Mouse (Mus musculus): ENCODE data around the gene 9930022D16Rik. TPM values are rescaled to one million over a fixed set of nuclear protein-coding genes. Genes with fewer than 3 reads are reported as not detected.

9930022D16Rik gene
- total RNA-seq, 1 experiment from 2014 or later = 1.6 TPM

DNA sequence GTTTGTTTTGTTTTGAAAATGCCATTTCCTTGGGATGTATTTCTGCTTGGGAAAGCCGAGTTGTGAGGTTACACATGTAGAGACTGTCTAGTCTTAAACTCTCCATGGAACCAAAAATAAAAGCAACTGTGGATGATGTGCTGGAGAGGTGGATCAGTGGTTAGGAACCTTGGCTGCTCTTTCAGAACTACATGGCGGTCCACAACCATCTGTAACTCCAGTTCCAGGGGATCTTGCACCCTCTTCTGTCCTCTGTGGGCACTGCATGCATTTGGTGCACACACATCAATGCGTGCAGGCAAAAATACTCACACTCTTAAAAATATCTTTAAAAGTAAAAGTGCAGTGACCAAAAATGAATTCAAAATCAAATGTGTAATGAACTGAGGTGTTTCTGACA is 27.4 kb downstream of the 9930022D16Rik start:
- ATAC-seq (replicated peaks; ENCODE audit: insufficient number of reproducible peaks, low FRiP score, low TSS enrichment, poor library complexity, severe bottlenecking) = peak; percentile 45; the same call in 1 of the 2 replicates

DNA sequence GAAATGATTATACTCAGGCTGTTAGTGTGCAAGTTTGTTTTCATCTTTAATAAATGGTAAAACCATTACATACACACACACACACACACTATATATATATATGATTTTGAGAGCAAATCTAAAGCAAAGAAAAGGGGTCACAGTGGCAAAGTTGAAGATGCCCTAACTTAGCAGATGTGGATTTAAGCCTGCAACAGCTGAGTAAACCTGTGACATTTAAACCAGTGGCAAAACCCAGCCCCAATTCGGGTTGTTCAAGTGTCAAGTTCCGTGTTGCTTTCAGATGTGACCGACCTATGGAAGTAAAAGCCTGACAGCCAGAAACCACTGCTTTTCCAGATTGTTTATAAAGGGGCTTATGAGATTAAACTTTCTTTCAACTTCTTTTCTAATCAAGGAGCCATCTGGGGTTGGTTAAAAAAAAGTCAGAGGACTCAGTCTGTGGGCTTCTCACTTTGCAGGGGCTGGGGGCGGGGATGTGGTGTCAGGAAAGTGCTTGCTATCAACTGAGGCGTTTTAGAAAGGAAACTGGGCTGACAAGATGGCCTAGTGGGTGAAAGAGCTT is 28.5 kb downstream of the 9930022D16Rik start:
- no peak for ATAC-seq (replicated peaks; ENCODE audit: insufficient number of reproducible peaks, low FRiP score, low TSS enrichment, poor library complexity, severe bottlenecking)

DNA sequence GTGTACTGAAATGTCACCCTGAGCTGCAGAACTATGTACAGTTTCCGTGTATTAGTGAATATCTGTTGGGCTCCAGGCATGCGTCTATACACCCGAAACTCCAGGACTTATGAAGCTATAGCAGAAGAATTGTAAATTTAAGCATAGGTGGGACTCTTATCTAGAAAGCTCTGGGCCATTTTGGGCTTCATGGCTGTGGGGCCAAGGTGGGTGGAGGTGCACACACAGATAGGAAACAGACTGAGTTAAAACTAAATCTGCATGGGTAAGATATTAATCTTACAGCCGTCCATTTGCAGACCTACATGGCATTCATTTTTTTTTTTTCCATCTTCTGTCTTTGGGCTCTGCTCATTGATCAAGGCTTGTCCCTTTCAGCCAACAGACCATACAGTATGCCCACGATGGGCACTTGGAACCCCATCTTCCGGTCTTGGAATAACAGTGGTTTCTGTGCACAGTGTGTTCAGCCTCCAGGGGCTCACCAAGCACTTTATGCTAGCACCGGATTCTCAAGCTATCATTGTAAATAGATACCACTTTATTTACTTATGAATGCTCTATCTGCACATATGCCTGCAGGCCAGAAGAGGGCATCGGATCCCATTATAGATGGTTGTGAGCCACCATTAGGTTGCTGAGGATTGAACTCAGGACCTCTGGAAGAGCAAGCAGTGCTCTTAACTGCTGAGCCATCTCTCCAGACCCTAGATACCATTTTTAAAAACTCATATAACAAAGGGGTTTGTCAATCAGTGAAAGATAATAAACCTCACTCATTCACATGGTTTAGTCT is 29.9 kb downstream of the 9930022D16Rik start:
- no peak for ATAC-seq (replicated peaks; ENCODE audit: insufficient number of reproducible peaks, low FRiP score, low TSS enrichment, poor library complexity, severe bottlenecking)

DNA sequence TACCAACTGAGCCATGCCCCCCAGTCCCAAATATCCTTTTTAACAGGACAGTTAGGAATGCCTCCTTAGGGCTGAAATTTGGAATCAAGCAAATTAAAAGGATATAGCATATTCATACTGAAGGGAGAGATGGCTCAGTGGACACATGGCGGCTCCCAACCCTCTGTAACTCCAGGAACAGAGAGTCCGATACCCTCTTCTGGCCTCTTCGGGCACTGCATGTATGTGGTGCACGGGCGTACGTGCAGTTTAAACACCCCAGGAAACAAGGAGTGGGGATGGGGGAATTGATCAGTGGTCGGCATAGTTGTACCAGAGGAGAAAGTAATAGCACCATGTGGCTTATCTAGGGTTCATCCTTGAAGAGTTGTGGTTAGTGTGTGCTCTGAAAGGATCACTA is 30.9 kb downstream of the 9930022D16Rik start:
- no peak for ATAC-seq (replicated peaks; ENCODE audit: insufficient number of reproducible peaks, low FRiP score, low TSS enrichment, poor library complexity, severe bottlenecking)

DNA sequence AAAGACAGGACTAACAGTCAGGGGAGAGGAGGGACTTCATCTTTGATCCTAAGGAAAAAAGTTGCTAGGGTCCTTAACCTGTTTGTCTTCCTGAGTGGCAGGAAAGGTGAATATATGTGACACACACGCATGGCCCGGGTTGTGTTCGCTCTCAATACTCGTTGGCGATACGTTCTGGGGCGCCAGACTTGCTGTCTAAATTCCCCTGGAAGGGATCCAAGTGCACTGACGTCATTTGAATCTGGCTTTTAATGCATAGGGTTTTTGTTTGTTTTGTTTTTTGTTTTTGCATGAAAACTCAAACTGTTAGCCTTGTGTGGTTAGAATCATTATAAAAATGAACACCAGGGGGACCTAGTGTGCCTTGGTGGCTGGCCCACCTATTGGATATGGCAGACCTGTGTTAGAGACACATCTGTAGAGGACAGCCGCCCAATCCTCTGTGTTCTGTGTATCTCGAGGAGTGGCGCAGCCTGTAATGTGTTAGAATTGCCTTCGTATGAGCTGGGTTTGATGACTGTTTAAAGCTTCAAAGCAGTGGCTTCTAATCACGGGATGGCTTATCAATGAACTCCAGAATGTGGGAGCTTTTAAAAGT is 31.8 kb downstream of the 9930022D16Rik start:
- no peak for ATAC-seq (replicated peaks; ENCODE audit: insufficient number of reproducible peaks, low FRiP score, low TSS enrichment, poor library complexity, severe bottlenecking)

DNA sequence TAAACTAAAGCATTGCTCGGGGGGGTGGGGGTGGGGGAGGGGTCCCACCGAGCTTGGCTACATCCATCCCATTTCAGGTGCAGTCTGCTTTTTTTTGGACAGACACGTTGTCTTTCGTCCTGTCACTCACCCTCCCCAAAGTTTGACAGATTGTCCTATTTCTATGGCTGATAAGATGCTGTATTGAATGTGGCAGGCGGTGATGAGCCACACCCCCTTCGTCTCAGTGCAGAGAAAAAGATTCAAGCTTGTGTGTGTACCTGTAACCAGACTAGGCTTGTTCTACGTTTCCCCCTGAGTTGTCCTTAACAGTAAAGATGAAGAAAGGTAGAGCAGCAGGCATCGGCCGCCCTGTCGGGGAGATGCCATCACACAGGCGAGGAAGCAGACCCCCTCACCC is 37.5 kb downstream of the 9930022D16Rik start:
- no peak for ATAC-seq (replicated peaks; ENCODE audit: insufficient number of reproducible peaks, low FRiP score, low TSS enrichment, poor library complexity, severe bottlenecking)

DNA sequence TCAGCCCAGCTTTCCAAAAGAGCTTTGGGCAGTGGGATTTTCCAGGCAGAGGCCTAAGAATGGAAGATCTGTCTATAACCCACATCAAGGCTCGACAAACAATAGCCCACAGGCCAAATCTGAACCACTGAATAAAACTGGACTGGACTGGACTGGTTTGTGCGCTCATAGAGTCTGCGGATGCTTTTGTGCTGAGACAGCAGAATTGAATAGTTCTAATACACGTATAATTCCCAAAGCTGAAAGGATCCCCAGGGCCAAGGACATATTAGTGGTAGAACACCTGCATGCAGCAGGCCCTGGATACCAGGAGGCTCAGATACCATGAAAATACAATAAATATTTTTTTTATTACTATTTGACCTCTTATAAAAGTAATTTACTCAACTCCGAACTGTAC is 42.5 kb downstream of the 9930022D16Rik start:
- ATAC-seq (replicated peaks; ENCODE audit: insufficient number of reproducible peaks, low FRiP score, low TSS enrichment, poor library complexity, severe bottlenecking) = no peak

DNA sequence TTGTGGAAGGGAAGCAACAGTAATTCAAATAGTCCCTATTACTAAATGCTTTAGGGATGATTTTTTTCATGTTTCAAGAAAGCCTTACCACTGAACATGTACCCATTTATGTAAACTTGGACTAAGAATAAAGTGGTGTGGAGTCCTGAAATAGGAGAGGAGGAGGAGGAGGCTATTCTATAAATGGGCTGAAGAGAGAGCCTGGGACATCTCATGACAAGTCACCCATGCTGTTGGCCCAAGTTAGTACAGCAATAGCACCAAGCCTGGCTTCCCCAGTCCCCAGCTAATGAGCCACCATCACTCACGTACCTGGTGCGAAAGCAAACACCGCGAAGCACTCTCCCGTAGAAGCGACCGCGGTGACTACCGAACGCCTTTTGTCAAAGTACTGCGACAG is 44.4 kb downstream of the 9930022D16Rik start:
- ATAC-seq (replicated peaks; ENCODE audit: insufficient number of reproducible peaks, low FRiP score, low TSS enrichment, poor library complexity, severe bottlenecking) = no peak

DNA sequence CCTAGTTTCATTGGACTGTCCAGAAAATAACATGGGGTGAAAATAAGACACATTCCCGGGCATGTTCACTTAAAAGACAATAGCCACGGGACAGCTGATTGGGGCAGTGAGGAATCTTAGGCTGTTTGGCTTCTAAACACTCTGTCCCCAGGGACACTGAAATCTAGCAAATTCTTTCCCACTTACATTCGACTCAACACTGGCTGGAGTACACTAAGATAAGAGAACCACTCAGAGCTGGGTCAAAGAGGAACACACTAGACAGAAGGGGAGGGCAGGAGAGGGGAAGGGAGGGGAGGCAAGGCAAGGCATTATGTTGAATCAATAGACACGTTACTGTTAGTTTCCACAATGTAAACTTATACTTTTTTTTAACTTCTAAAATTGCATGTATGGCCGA is 46.9 kb downstream of the 9930022D16Rik start:
- ATAC-seq (replicated peaks; ENCODE audit: insufficient number of reproducible peaks, low FRiP score, low TSS enrichment, poor library complexity, severe bottlenecking) = no peak

DNA sequence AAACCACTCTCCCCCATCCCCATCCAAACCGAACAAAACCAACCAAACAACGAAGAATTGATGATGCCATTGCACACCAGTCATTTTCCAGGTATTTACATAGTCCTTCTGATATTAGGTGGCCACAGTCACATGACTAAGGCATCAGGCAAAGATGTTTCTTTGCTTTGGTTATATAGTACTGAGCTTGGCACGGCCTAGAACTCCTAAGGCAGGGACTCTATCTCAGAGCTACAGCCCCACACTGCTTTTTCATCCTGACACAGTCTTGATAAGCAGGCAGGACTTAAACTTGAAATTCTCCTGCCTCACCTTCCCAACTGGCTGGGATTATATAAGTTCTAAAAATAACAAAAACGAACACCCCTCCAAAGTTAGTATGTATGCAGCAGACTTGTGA is 51.4 kb downstream of the 9930022D16Rik start:
- no peak for ATAC-seq (replicated peaks; ENCODE audit: insufficient number of reproducible peaks, low FRiP score, low TSS enrichment, poor library complexity, severe bottlenecking)

DNA sequence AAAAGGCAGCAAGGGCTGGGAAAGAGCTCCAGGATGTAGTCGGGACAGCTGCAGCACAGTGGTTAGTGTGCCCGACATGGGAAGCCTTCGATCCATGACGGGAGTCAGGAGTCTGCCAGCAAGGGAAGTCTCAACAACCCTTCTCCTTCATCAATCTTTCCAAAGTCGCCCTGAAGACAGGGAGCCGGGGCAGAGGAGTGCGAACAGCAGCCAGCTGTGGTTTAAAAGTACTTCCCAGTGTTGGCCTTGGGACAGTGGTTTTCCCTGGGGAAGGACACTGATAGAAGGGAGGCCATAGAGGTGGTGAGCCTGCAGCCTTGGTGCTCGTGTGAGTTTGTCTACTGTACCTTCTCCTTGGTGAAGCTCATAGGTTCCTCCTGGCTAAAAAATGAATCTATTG is 53.3 kb downstream of the 9930022D16Rik start:
- no peak for ATAC-seq (replicated peaks; ENCODE audit: insufficient number of reproducible peaks, low FRiP score, low TSS enrichment, poor library complexity, severe bottlenecking)

DNA sequence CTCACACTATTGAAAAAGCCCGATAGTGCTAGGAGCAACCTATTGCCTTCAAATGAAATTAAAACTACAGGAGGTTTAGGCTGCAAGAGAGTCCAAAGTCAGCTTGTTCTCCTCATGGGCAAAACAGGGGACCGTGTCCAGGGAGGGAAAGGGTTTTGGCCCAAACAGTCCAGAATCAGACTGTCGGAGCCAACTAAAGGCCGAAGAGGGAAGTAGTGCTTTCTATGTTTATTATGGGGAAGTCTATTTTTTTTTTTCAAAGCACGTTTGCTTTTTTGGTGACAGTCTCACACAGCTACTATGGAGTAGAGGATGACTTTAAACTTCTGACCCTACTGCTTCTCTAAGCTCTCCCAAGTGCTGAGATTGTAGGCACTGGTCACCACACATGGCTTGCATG is 54.4 kb downstream of the 9930022D16Rik start:
- ATAC-seq (replicated peaks; ENCODE audit: insufficient number of reproducible peaks, low FRiP score, low TSS enrichment, poor library complexity, severe bottlenecking) = no peak

Other genes starting within 250 kb of the 9930022D16Rik start
- gene Rgs9, start 115.8 kb upstream of the 9930022D16Rik start, total RNA-seq (2017) = 0.19 to 0.78 TPM in 2 of 3 replicates, not detected in the other
- 71.1 to 88.8 TPM (median 81.3 TPM) in 3 replicates for gene Gna13, start 51.1 kb upstream of the 9930022D16Rik start, total RNA-seq (2017)
- 32.6 to 34.9 TPM (median 33.6 TPM) in 3 replicates for gene Amz2, start 12.0 kb downstream of the 9930022D16Rik start, total RNA-seq (2017)
- 0.96 to 2.5 TPM (median 1.1 TPM) in 3 replicates for gene Arsg, start 59.5 kb downstream of the 9930022D16Rik start, total RNA-seq (2017)
- 9.1 to 20.3 TPM (median 11.3 TPM) in 3 replicates for gene Slc16a6, start 59.7 kb downstream of the 9930022D16Rik start, total RNA-seq (2017)
- gene Wipi1, start 198.1 kb downstream of the 9930022D16Rik start, total RNA-seq (2017) = 1.5 to 4.0 TPM (median 1.9 TPM) in 3 replicates
- gene Prkar1a, start 235.5 kb downstream of the 9930022D16Rik start, total RNA-seq (2017) = 124 to 194 TPM (median 167 TPM) in 3 replicates